Mouse (Mus musculus) cortical plate, adult 2 months (tissue): ENCODE data around the gene Pex11b.
"Not testable (repeated sequence)": the region's sequence is repeated elsewhere in the genome, so short reads cannot be mapped to it uniquely, and the experiment has no call there.

Source experiments
- CTCF ChIP-seq: fragments of 200-500 bp; IDR thresholded peaks from 2 replicates; pipeline ENCODE4 v1.5.1; 2011; ENCODE audit warnings: mild to moderate bottlenecking, control low read depth, low read length; ENCODE audit not compliant: insufficient read depth; ENCODE audit errors: extremely low read depth
- POLR2A ChIP-seq: fragments of 200-500 bp; IDR thresholded peaks from 2 replicates; pipeline ENCODE4 v1.6.1; 2011; ENCODE audit warnings: mild to moderate bottlenecking, low read length, control low read depth; ENCODE audit not compliant: insufficient read depth; ENCODE audit errors: extremely low read depth

GRCm38 (mm10) chr3:96686057-96686456 lies 50.9 kb downstream of the Pex11b start:
- not testable (repeated sequence) for TF ChIP-seq CTCF, POLR2A
